Mouse (Mus musculus): Measurements from ENCODE around the gene A830031A19Rik.

Gene A830031A19Rik

DNA sequence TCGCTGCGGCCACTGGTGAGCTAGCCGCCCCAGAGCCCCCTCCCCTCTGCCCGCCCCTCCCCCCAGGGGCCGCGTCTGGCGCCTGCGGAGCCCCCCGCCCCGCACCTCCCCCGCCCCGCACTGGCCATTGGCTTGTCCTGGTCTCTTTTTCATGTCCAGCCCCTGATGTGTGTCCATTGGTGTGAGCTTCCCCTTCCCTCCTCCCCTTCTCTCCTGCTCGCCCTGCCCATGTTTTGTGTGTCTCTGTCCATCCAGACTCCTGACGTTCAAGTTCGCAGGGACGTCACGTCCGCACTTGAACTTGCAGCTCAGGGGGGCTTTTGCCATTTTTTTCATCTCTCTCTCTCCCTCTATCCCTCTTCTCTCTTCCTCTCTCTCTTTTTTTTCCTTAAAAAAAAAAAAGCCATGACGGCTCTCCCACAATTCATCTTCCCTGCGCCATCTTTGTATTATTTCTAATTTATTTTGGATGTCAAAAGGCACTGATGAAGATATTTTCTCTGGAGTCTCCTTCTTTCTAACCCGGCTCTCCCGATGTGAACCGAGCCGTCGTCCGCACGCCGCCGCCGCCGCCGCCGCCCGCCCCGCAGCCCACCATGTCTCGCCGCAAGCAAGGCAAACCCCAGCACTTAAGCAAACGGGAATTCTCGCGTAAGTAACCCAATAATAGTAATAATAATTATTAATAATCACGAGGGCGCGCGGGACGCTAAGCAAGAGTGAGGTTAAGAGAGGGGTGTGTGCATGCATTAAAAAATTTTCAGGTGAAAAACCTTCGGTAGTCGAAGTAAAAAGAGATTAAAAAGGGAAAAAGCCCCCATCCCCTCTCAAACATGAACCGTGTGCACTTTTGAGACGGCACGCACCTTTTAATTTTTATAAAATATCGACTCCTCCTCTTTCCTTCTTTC lies 3.2 kb upstream of the A830031A19Rik start, which contains the start of gene Bcl11a:
Gene Bcl11a (plus strand): TSS at position 262 of the 911 bp plus-strand sequence.
- peak within 1 kb of the TSS; percentile 79 for H3K4me3 ChIP-seq (replicated peaks; ENCODE audit: low read length)
- peaks cover 68% of the 10 kb centered on the region for H3K27me3 ChIP-seq (ENCODE audit: insufficient read depth, low read length)
- no peaks in the 10 kb centered on the region for H3K36me3 ChIP-seq (ENCODE audit: insufficient read depth, low read length)
- peaks cover 67% of the 10 kb centered on the region for H3K4me1 ChIP-seq (replicated peaks; ENCODE audit: low read depth, low read length)
- TF ChIP-seq CTCF (conservative IDR thresholded peaks at IDR 0.05; ENCODE audit: low read length), result no peak
- no peak for TF ChIP-seq POU5F1 (IDR thresholded peaks at IDR 0.05; ENCODE audit: borderline replicate concordance, low read length)
- TF ChIP-seq NANOG (IDR thresholded peaks at IDR 0.05; ENCODE audit: borderline replicate concordance, low read length), result no peak
- H3K9me3 ChIP-seq (ENCODE audit: low read length), result no peaks in the 10 kb centered on the region

GRCm38 (mm10) chr11:24076821-24077730 lies 2.2 kb upstream of the A830031A19Rik start:
- Histone ChIP-seq H3K4me1 (replicated peaks; ENCODE audit: low read depth, low read length) (peaks cover 62% of the 10 kb centered on the region), H3K27me3 (ENCODE audit: insufficient read depth, low read length) (peaks cover 66% of the 10 kb centered on the region), H3K4me3 (replicated peaks; ENCODE audit: low read length) (peak overlapping the region; percentile 79), H3K36me3 (ENCODE audit: insufficient read depth, low read length) (no peaks in the 10 kb centered on the region), H3K9me3 (ENCODE audit: low read length) (no peaks in the 10 kb centered on the region)
- no peak for TF ChIP-seq CTCF (conservative IDR thresholded peaks at IDR 0.05; ENCODE audit: low read length)
- TF ChIP-seq NANOG (IDR thresholded peaks at IDR 0.05; ENCODE audit: borderline replicate concordance, low read length), result no peak
- no peak for TF ChIP-seq POU5F1 (IDR thresholded peaks at IDR 0.05; ENCODE audit: borderline replicate concordance, low read length)

DNA sequence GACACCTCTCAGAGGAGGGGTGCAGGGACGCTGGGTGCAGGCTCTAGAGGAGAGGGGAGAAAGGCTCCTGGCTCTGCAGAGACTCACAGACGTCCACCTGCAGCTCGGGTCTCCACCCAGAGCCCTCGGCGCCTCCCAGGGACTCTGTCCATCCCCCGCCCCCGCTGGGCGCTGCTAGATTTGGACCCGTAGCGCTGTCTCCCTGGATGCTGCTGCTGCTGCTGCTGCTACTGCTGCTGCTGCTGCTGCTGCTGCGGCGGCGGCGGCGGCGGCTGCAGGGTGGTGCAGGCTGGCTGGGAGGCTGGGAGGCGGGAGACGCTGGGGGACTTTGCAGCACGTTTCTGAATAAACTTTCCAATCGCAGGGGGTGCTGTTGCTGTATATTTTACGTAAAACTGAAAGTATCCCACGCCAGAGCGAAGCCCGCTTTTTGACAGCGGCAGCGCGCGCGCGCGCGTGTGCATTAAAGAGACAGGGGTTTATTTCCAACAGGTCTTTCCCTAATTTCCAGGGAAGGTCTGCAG lies 1.3 kb upstream of the A830031A19Rik start:
- TF ChIP-seq POU5F1 (IDR thresholded peaks at IDR 0.05; ENCODE audit: borderline replicate concordance, low read length) (no peak), CTCF (conservative IDR thresholded peaks at IDR 0.05; ENCODE audit: low read length) (no peak), NANOG (IDR thresholded peaks at IDR 0.05; ENCODE audit: borderline replicate concordance, low read length) (no peak)
- Histone ChIP-seq H3K4me3 (replicated peaks; ENCODE audit: low read length) (peak overlapping the region; percentile 79), H3K4me1 (replicated peaks; ENCODE audit: low read depth, low read length) (peaks cover 61% of the 10 kb centered on the region), H3K9me3 (ENCODE audit: low read length) (no peaks in the 10 kb centered on the region), H3K27me3 (ENCODE audit: insufficient read depth, low read length) (peaks cover 66% of the 10 kb centered on the region), H3K36me3 (ENCODE audit: insufficient read depth, low read length) (no peaks in the 10 kb centered on the region)

DNA sequence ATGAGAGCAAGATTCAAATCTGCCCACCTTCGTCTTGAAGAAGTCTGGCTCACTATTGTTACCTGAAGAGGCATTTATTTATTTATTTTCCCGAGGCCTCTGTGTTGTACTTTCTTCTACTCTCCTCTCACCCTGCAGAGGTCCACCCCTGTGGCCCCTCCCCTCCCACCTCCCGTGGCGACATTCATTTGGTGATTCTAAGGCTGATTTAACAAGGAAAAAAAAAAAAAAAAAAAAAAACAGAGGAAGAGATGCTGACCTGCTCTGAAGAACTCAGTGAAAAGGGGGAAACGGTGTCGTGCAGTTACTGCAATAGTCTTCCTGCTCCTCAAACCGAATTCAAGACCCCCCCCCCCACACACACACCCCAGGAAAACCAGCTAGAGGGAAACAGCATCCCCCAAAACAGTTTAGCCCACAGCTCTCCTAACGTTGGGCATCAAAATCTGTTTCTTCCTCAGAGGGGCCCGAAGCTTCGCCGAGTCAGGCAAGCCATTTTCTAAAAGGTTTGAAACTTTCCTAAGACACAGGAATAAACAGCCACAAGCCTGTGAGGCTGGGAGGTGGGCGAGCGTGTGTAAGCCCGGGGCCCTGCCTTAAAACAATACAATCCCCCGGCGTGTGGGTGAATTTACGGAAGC lies 752 bp upstream of the A830031A19Rik start:
- no peaks in the 10 kb centered on the region for H3K36me3 ChIP-seq (ENCODE audit: insufficient read depth, low read length)
- TF ChIP-seq NANOG (IDR thresholded peaks at IDR 0.05; ENCODE audit: borderline replicate concordance, low read length), result no peak
- TF ChIP-seq CTCF (conservative IDR thresholded peaks at IDR 0.05; ENCODE audit: low read length), result no peak
- TF ChIP-seq POU5F1 (IDR thresholded peaks at IDR 0.05; ENCODE audit: borderline replicate concordance, low read length), result no peak
- peak overlapping the region; percentile 79 for H3K4me3 ChIP-seq (replicated peaks; ENCODE audit: low read length)
- H3K27me3 ChIP-seq (ENCODE audit: insufficient read depth, low read length), result peaks cover 64% of the 10 kb centered on the region
- peaks cover 61% of the 10 kb centered on the region for H3K4me1 ChIP-seq (replicated peaks; ENCODE audit: low read depth, low read length)
- no peaks in the 10 kb centered on the region for H3K9me3 ChIP-seq (ENCODE audit: low read length)

- Histone ChIP-seq H3K4me1 (replicated peaks; ENCODE audit: low read depth, low read length) (peaks cover 52% of the 10 kb centered on the region), H3K27me3 (ENCODE audit: insufficient read depth, low read length) (peaks cover 51% of the 10 kb centered on the region), H3K36me3 (ENCODE audit: insufficient read depth, low read length) (no peaks in the 10 kb centered on the region), H3K9me3 (ENCODE audit: low read length) (no peaks in the 10 kb centered on the region), H3K4me3 (replicated peaks; ENCODE audit: low read length) (peak overlapping the region; percentile 49)
- TF ChIP-seq CTCF (conservative IDR thresholded peaks at IDR 0.05; ENCODE audit: low read length), result no peak
- no peak for TF ChIP-seq POU5F1 (IDR thresholded peaks at IDR 0.05; ENCODE audit: borderline replicate concordance, low read length)
- TF ChIP-seq NANOG (IDR thresholded peaks at IDR 0.05; ENCODE audit: borderline replicate concordance, low read length), result no peak
Observed at GRCm38 (mm10) chr11:24074021-24074591, 748 bp downstream of the A830031A19Rik start.

DNA sequence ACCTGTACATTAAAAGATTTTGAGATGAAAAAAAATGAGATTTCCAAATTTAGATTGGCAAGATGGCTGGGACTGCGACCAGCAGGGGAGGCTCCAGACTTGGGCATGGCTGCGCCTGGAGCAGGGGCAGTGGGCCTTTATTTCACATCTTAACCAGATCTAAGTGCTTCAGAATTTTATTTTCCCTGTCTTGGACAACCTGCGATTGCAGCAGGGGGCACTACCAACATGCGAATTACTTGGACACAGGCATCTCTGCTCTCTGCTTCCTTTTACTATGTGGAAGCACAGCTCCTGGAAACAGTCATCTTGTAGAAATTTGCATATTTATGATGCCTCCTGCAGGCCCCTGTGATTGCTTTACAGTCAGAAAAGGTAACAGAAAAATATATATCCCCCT lies 9.5 kb downstream of the A830031A19Rik start:
- Histone ChIP-seq H3K36me3 (ENCODE audit: insufficient read depth, low read length) (no peaks in the 10 kb centered on the region), H3K4me3 (replicated peaks; ENCODE audit: low read length) (no peak overlapping the region), H3K27me3 (ENCODE audit: insufficient read depth, low read length) (peaks cover 23% of the 10 kb centered on the region), H3K9me3 (ENCODE audit: low read length) (no peaks in the 10 kb centered on the region), H3K4me1 (replicated peaks; ENCODE audit: low read depth, low read length) (peaks cover 29% of the 10 kb centered on the region)
- TF ChIP-seq POU5F1 (IDR thresholded peaks at IDR 0.05; ENCODE audit: borderline replicate concordance, low read length) (no peak), CTCF (conservative IDR thresholded peaks at IDR 0.05; ENCODE audit: low read length) (no peak), NANOG (IDR thresholded peaks at IDR 0.05; ENCODE audit: borderline replicate concordance, low read length) (no peak)

DNA sequence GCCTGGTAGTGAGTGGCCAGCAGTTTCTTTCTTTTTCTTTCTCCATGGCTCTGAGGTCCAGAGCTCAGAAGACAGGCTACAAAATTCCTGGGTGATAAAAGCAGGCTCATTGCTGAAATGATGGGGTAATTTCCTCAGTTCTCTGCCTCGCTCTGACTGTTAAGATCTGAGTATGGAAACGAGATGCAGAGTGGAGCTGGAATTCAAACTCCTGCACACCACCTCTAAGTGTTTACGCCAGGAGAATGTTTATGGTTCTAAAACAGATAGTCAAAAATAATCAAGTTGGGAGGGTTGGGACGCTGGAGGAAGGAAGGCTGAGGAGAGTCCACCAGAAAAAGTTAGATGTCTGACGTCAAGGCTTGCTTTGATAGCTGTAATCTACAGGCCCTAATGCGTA lies 10.6 kb downstream of the A830031A19Rik start:
- H3K4me1 ChIP-seq (replicated peaks; ENCODE audit: low read depth, low read length), result peaks cover 36% of the 10 kb centered on the region
- H3K27me3 ChIP-seq (ENCODE audit: insufficient read depth, low read length), result peaks cover 25% of the 10 kb centered on the region
- no peaks in the 10 kb centered on the region for H3K36me3 ChIP-seq (ENCODE audit: insufficient read depth, low read length)
- H3K9me3 ChIP-seq (ENCODE audit: low read length), result no peaks in the 10 kb centered on the region
- no peak overlapping the region for H3K4me3 ChIP-seq (replicated peaks; ENCODE audit: low read length)
- TF ChIP-seq NANOG (IDR thresholded peaks at IDR 0.05; ENCODE audit: borderline replicate concordance, low read length) (no peak), POU5F1 (IDR thresholded peaks at IDR 0.05; ENCODE audit: borderline replicate concordance, low read length) (no peak), CTCF (conservative IDR thresholded peaks at IDR 0.05; ENCODE audit: low read length) (no peak)
